Mouse (Mus musculus): ENCODE measurements around the gene Crnkl1. TPM values are rescaled to one million over a fixed set of nuclear protein-coding genes. Genes with fewer than 3 reads are reported as not detected.

Crnkl1 gene
- total RNA-seq (2017), result 54.0 and 59.7 TPM in 2 replicates

- ATAC-seq (ENCODE audit: extremely low read depth, insufficient number of reproducible peaks, low FRiP score, poor library complexity, severe bottlenecking), result peak; percentile 98
Observed at GRCm38 (mm10) chr2:145934339-145935231, at the start of gene Crnkl1, which contains the start of gene Cfap61. Crnkl1 (minus strand) TSS chr2:145935014. Cfap61 (plus strand) TSS chr2:145934784.

GRCm38 (mm10) chr2:145982317-145983045 lies 47.7 kb upstream of the Crnkl1 start:
- ATAC-seq (ENCODE audit: extremely low read depth, insufficient number of reproducible peaks, low FRiP score, poor library complexity, severe bottlenecking), result no peak

DNA sequence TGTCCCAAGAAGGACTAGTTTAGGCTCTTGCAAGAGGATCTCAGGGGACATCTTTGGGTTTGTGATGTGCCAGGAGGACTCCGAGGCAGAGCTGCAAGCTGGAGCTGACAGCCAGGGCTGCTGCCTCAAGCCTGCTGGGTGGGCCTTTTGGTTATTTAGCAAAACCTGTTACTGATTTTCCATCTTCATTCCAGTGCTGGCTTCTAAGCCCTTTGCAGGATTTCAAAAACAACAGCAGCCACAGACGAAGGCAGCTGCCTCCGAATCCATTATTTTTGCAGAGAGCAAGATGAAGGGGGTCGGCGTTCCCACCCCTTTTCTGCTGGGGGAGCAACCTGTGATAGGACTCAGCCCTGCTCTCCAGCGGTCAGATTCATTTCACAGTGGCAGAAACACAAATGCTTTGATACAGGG lies 46.9 kb upstream of the Crnkl1 start:
- no peak for ATAC-seq (ENCODE audit: extremely low read depth, insufficient number of reproducible peaks, low FRiP score, poor library complexity, severe bottlenecking)

- ATAC-seq (ENCODE audit: extremely low read depth, insufficient number of reproducible peaks, low FRiP score, poor library complexity, severe bottlenecking), result no peak
Observed at GRCm38 (mm10) chr2:145980881-145981280, 46.1 kb upstream of the Crnkl1 start.

- ATAC-seq (ENCODE audit: extremely low read depth, insufficient number of reproducible peaks, low FRiP score, poor library complexity, severe bottlenecking), result no peak
Observed at GRCm38 (mm10) chr2:145979616-145980015, 44.8 kb upstream of the Crnkl1 start.

DNA sequence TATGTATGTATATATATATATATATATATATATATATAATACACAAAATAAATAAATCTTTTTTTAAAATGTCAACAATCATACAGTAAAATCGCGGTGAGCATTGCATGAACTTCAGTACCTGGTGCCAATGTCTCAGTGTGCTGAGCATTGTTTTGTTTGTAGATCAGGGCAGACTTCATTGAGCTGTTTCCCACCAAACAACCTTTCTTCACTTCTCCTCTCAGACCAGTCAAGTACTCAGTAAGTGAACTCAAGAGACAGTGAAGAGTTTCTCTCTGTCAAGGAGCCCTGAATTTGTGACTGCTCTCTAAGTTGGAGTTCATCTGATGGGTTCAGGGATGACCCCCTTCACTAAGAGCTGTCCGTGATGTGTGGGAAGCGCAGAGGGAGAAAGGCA lies 37.8 kb upstream of the Crnkl1 start:
- no peak for ATAC-seq (ENCODE audit: extremely low read depth, insufficient number of reproducible peaks, low FRiP score, poor library complexity, severe bottlenecking)

DNA sequence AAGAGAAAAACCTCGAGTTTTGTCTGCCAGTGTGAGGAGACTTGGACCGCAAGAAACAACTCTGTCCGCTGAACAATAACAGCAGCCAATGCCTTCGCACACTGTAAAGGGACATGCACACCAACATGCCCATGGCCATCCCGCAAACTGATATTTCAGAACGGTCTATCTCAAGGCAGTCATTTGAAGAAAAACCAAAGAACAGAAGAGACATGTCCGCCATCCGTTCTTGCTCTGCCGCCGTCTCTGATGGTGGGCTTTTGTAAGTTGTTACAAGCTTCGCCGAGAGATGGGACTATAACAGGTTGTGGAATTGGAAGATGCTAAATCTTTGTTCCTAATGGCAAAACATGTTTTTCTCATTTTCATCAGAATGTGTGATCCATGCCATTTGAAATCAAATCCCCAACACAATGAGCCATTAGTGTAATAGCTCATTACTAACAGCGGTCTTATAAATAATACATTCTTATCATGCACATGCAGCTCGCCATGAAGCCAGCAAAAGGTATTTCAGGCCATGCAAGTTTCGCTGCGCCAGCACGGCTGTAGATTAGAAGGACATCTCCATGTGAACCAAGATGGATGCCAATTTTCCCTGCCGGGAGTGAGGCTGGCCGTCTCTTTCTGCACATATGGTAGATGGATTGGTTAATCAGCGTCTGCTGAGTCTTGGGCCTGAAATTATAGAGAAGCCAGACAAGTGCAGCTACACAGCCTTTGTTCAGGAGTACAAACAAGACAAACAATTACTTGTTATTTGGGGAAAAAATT lies 36.6 kb upstream of the Crnkl1 start:
- no peak for ATAC-seq (ENCODE audit: extremely low read depth, insufficient number of reproducible peaks, low FRiP score, poor library complexity, severe bottlenecking)

- no peak for ATAC-seq (ENCODE audit: extremely low read depth, insufficient number of reproducible peaks, low FRiP score, poor library complexity, severe bottlenecking)
Observed at GRCm38 (mm10) chr2:145970751-145971150, 35.9 kb upstream of the Crnkl1 start.

DNA sequence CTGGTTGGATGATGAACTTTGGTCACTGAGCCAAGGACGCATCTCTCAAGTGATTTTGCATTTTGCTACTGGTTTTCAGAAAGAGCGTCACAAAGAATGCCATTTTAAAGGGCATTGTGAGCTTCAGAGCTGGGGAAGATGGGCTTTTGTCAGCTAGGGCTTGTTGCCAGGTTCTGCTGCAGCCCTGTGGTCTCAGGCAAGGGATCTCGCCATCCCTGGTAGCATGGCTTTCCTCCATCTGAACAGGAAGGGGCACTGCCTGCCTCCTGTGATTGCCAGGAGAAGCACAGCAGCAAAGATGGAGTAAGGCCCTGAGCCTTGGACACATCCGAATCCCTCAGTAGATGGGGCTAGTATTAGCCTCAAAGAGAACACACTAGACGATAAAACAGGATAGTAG lies 27.0 kb upstream of the Crnkl1 start:
- no peak for ATAC-seq (ENCODE audit: extremely low read depth, insufficient number of reproducible peaks, low FRiP score, poor library complexity, severe bottlenecking)

GRCm38 (mm10) chr2:145958551-145958950 lies 23.7 kb upstream of the Crnkl1 start:
- no peak for ATAC-seq (ENCODE audit: extremely low read depth, insufficient number of reproducible peaks, low FRiP score, poor library complexity, severe bottlenecking)

DNA sequence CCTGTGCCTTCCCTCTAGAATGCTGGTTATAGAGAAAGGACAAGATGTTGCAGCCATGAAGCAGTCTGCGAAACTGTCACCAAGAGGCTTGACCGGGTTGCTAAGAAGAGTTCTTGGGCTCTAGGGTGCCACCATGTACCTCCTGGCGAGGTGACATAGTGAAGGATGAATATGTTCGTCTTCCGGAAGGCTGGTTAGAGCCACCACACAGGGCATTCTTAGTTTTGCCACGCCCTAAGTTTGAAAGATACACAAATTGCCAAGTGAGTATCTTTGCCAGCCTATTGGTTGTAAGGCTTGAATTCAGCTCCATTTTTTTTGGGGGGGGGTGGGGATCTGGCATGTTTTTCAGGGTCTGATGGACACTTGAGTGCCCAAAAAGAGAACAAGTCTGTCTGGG lies 23.3 kb upstream of the Crnkl1 start:
- no peak for ATAC-seq (ENCODE audit: extremely low read depth, insufficient number of reproducible peaks, low FRiP score, poor library complexity, severe bottlenecking)

DNA sequence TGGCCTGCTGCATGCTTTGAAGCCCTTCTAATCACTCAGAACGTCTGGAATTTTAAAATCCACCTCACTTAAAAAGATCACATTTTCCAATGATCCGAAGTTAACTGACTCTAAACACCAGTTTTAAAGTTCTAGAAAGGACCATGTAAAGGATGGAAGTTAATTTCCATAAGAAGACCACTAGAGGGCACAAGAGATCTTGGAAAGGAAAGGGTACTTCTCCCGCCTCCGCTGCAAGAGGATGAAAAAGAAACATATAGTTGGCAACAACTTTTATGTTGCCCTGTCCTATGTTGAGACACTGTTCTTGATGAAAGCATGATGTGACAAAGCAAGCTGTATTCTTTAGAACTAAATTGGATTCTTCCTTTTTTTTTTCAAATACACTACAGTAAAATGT lies 22.6 kb upstream of the Crnkl1 start:
- peak; percentile 44; the same call in 1 of the 2 replicates for ATAC-seq (ENCODE audit: extremely low read depth, insufficient number of reproducible peaks, low FRiP score, poor library complexity, severe bottlenecking)

DNA sequence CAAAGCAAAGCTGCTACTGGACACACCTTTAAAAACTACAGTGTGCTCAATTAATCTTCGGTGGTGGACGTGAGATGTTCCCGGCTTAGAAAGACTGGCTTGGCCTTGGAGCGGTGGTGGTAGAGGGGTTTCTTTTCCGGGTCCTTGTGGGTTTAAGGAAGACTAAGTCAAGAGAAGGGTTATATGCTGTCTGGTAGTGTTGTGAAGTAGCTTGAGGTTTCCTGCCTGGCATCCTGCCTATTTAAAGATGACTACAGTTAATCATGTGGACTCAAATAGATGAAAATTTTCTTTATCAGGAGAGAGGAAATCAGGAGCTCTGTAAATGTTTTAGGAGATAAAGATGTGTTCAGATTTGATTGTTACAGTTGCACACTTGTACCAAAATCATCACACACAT lies 21.5 kb upstream of the Crnkl1 start:
- no peak for ATAC-seq (ENCODE audit: extremely low read depth, insufficient number of reproducible peaks, low FRiP score, poor library complexity, severe bottlenecking)

- ATAC-seq (ENCODE audit: extremely low read depth, insufficient number of reproducible peaks, low FRiP score, poor library complexity, severe bottlenecking), result no peak
Observed at GRCm38 (mm10) chr2:145955844-145956243, 21.0 kb upstream of the Crnkl1 start.

GRCm38 (mm10) chr2:145952726-145953125 lies 17.9 kb upstream of the Crnkl1 start:
- ATAC-seq (ENCODE audit: extremely low read depth, insufficient number of reproducible peaks, low FRiP score, poor library complexity, severe bottlenecking), result no peak

- no peak for ATAC-seq (ENCODE audit: extremely low read depth, insufficient number of reproducible peaks, low FRiP score, poor library complexity, severe bottlenecking)
Observed at GRCm38 (mm10) chr2:145950239-145950638, 15.4 kb upstream of the Crnkl1 start.

GRCm38 (mm10) chr2:145949475-145950068 lies 14.8 kb upstream of the Crnkl1 start:
- no peak for ATAC-seq (ENCODE audit: extremely low read depth, insufficient number of reproducible peaks, low FRiP score, poor library complexity, severe bottlenecking)

DNA sequence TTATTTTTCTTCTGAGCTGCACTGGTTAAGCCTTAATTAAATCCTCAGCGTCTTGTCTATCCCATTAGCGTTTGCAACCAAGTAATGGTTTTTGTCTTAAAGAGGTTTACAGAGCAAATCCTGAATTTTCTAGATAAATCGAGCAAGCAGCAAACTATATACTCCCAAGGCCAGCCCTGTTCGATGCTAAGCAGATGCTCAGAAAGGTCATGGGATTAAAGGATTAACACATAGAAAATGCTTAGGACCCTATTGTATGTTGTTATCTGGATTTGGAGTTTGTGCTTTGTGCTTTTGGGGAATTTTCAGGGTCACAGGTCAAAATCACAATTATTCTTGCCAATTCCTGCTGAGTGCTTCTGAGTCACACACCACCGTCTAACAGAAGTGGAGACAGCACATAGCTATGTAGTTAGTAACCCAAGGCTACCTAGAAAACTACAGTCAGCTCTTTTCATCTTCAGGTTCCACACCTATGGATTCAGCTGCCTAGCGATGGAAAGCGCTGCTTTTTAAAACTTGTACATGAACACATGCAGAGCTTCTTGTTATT lies 13.7 kb upstream of the Crnkl1 start:
- no peak for ATAC-seq (ENCODE audit: extremely low read depth, insufficient number of reproducible peaks, low FRiP score, poor library complexity, severe bottlenecking)

DNA sequence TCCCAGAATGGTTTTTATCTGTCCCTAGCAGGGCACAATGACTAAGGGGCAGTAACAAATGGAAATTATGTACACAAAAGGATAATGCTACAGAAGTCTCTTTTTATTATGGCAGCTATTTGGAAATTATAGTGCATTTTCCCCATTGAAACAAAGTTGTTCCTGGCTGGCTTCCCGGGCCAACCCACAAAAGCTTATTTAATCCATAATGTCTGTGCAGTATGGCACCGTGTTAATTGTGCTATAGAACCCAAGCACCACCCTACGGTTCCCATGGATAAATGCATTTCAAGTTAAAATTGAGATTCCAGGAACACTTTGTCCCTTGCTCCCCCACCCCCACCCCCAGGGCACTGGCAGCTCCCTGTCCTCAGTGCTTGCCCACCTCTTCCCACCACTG lies 9.5 kb upstream of the Crnkl1 start:
- no peak for ATAC-seq (ENCODE audit: extremely low read depth, insufficient number of reproducible peaks, low FRiP score, poor library complexity, severe bottlenecking)
